Comparison of ENCODE assay signal across 22 mouse cellular contexts in the genomic region with DNA sequence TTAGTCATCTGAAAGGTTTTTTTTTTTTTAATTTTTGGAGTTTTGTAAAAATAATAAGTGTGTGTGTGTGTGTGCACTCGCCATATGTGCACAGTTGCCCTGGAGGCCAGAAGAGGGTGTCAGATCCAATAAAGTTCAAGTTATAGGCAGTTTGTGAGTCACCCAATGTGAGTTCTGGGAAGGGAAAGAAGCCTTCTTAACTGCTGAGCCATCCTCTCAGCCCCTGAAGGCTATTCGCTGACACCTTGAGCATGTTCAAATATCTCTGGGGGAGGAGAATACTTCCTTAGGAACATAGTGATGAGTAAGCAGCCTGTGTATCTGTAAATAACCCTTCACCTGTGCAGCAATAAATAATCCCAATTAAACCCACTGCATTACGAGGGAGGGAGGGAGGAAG.
"Had no signal": no experiment of that assay in that cellular context is flagged by ENCODE, and none has a peak within 500 bp of the region (broad histone marks: within the 10 kb centered on the region; RNA-seq: fewer than 3 reads in every experiment).

No protein-coding gene starts in this region.

- H3K27me3 ChIP-seq: limb, embryonic 12.5 days; limb, embryonic 15.5 days; midbrain, embryonic 12.5 days; neural tube, embryonic 13.5 days; stomach, embryonic 15.5 days had no signal

- H3K4me3 ChIP-seq: limb, embryonic 12.5 days; limb, embryonic 15.5 days; midbrain, embryonic 12.5 days; myocyte; neural tube, embryonic 13.5 days; stomach, embryonic 15.5 days had no signal

- H3K27ac ChIP-seq: limb, embryonic 12.5 days; limb, embryonic 15.5 days; liver, embryonic 14.5 days; macrophage; midbrain, embryonic 12.5 days; neural tube, embryonic 13.5 days; stomach, embryonic 15.5 days had no signal

- H3K36me3 ChIP-seq: limb, embryonic 12.5 days; limb, embryonic 15.5 days; midbrain, embryonic 12.5 days; neural tube, embryonic 13.5 days; stomach, embryonic 15.5 days had no signal

- H3K4me2 ChIP-seq: limb, embryonic 12.5 days; limb, embryonic 15.5 days; liver, embryonic 11.5 days; lung, embryonic 14.5 days; midbrain, embryonic 12.5 days; neural tube, embryonic 13.5 days; stomach, embryonic 15.5 days had no signal

- DNase-seq: kidney, adult 2 months; kidney, postnatal 4 days; left cerebral cortex, postnatal 4 days; liver, postnatal 0 days; lung, embryonic 14.5 days; right cerebral cortex, adult 18-20 months; right cerebral cortex, postnatal 14 days; right cerebral cortex, postnatal 4 days; spleen, adult 18-20 months; thymus, postnatal 36 days had no signal

- H3K9ac ChIP-seq: limb, embryonic 12.5 days; limb, embryonic 15.5 days; liver, embryonic 14.5 days; liver, postnatal 0 days; lung, embryonic 14.5 days; midbrain, embryonic 12.5 days; neural tube, embryonic 13.5 days; stomach, embryonic 15.5 days had no signal

- H3K4me1 ChIP-seq: limb, embryonic 12.5 days; limb, embryonic 15.5 days; midbrain, embryonic 12.5 days; neural tube, embryonic 13.5 days; stomach, embryonic 15.5 days had no signal

- ATAC-seq: intestine, postnatal 0 days; liver, postnatal 0 days; lung, postnatal 0 days; midbrain, embryonic 16.5 days had no signal

- H3K9me3 ChIP-seq: limb, embryonic 12.5 days; limb, embryonic 15.5 days; midbrain, embryonic 12.5 days; neural tube, embryonic 13.5 days; stomach, embryonic 15.5 days had no signal
